8 mouse cellular contexts compared by ENCODE assay signal in the genomic region with DNA sequence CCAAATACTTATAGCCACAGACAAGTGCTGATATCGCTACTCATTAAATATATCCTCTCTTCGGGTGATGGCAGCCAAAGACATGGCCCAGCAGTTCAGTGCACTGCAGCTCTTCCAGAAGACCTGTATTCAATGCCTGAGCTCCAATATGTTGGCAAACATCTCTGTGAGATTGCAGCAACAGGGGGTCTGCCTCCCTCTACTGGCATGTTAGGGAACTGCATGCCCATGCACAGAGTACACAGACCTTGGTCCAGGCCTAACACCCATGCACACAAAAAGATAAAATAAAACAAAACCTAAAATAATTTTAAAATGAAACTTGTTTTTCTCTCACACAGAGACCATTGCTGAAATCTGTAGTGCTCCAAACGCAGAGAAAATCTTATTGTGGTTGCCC.
DNase-seq lines count a peak whose midpoint lies in the region; ATAC-seq and TF ChIP-seq lines count a peak whose summit lies in the region.
"Not testable (repeated sequence)": the region's sequence is repeated elsewhere in the genome, so short reads cannot be mapped to it uniquely, and the experiment has no call there.

No protein-coding gene starts in this region.

- not testable (repeated sequence) for H3K9me3 ChIP-seq in hindbrain, postnatal 0 days (ENCODE audit: low read length)

- H3K4me1 ChIP-seq in hindbrain, postnatal 0 days (ENCODE audit: insufficient read depth, low read length), result not testable (repeated sequence)

- H3K4me3 ChIP-seq in hindbrain, postnatal 0 days (ENCODE audit: low read length), result not testable (repeated sequence)

- H3K4me2 ChIP-seq in hindbrain, postnatal 0 days (ENCODE audit: low read depth, low read length), result not testable (repeated sequence)

- H3K36me3 ChIP-seq in hindbrain, postnatal 0 days (ENCODE audit: insufficient read depth, low read length), result not testable (repeated sequence)

- ATAC-seq in hindbrain, postnatal 0 days, result peak; percentile 78

- WGBS in hindbrain, postnatal 0 days, result 38% methylated on average over 3 of the region's 3 CpGs

- DNase-seq in R1 (ENCODE audit: low read depth, low spot score), result peak; percentile 27
- DNase-seq in cerebellum, postnatal 10 days, result peak; percentile 60 to 68
- peak; percentile 47 to 59 for DNase-seq in frontal cortex, postnatal 36 days (ENCODE audit: low spot score in 2 of 2)
- DNase-seq in hindbrain, postnatal 0 days (ENCODE audit: low spot score), result peak; percentile 43
- DNase-seq in layer of hippocampus, postnatal 14 days (ENCODE audit: low spot score in 2 of 2), result peak; percentile 42 to 57
- DNase-seq in lung, postnatal 25 days (ENCODE audit: low spot score), result peak; percentile 38
- peak; percentile 40 for DNase-seq in retina, postnatal 1 day
- DNase-seq in urinary bladder, adult 18-20 months (ENCODE audit: low spot score in 2 of 2), result peak; percentile 9 to 25

- TF ChIP-seq CTCF in hindbrain, postnatal 0 days (IDR thresholded peaks at IDR 0.05; ENCODE audit: low read depth), result peak; percentile 75

- not testable (repeated sequence) for H3K27me3 ChIP-seq in hindbrain, postnatal 0 days (ENCODE audit: insufficient read depth, low read length)

- not testable (repeated sequence) for H3K27ac ChIP-seq in hindbrain, postnatal 0 days

- H3K9ac ChIP-seq in hindbrain, postnatal 0 days (replicated peaks; ENCODE audit: low read length), result not testable (repeated sequence)
